Mouse (Mus musculus): ENCODE results near the gene Rgs2.

DNA sequence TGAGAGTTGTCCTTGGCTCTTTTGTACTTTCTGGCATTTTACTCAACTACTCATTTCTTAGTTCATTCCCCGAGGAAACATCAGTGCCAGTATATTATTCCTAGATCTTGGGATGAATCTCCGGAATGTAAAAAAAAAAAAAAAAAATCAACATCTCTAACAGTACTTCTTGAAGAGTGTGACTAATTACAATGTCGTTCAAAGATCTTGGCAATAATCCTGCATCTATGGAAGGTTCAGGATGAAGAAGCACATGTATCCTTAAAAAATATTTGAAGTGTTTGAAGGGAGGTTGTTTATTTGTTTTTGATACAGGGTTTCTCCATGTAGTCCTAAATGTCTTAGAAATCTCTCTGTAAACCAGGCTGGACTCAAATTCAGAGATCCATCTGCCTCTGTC lies 41.7 kb downstream of the Rgs2 start:
- TF ChIP-seq CTCF (conservative IDR thresholded peaks at IDR 0.05; ENCODE audit: insufficient read depth, insufficient read length, low read depth, low read length) (no peak), POLR2A (IDR thresholded peaks at IDR 0.05; ENCODE audit: low read depth, low read length) (no peak)

Data from kidney, adult 2 months (tissue).